Mouse (Mus musculus) erythroblast, embryonic 14.5 days (primary cell): Measurements from ENCODE around the gene Kcnma1.

Experiments used
- GATA1 ChIP-seq: IDR thresholded peaks from 2 replicates; pipeline ENCODE4 v1.6.1; 2012; ENCODE audit warnings: low read length, inconsistent platforms, mixed read lengths
- TAL1 ChIP-seq: IDR thresholded peaks from 3 replicates; pipeline ENCODE4 v1.6.1; 2012; ENCODE audit warnings: low read length, inconsistent platforms, mixed read lengths

- TF ChIP-seq GATA1 (no peak), TAL1 (no peak)
These were observed 395.3 kb downstream of the Kcnma1 start for GRCm38 (mm10) chr14:23618973-23619372.
